Mouse (Mus musculus): ENCODE measurements around the gene Fbxl2. TPM values are rescaled to one million over a fixed set of nuclear protein-coding genes. Genes with fewer than 3 reads are reported as not detected.

Gene Fbxl2
- 1 to 10 TPM; 1.3 to 4.1 TPM for polyA plus RNA-seq (2017; shearing (Covaris generic))

DNA sequence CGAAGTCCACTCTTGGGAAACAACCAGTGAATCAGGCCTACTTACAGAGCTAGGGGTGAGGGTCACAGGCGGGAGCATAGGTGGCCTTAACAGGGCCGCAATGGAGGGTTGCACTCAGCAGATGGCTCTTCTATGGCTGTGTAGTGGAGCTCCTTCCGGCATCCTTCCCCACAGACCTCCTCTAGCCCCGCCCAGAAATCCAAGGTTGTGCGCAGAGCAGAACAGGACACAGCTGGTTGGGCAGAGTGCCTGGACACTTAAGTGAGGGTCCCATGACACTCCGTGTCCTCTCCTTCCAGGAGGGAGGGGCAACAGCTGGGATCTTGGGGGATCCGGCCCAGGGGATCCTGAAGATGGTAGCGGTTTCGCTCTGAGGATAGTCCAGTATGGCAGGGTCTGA lies at the start of gene Fbxl2:
Gene Fbxl2 (minus strand): TSS at position 164 of the 400 bp plus-strand sequence.

DNA sequence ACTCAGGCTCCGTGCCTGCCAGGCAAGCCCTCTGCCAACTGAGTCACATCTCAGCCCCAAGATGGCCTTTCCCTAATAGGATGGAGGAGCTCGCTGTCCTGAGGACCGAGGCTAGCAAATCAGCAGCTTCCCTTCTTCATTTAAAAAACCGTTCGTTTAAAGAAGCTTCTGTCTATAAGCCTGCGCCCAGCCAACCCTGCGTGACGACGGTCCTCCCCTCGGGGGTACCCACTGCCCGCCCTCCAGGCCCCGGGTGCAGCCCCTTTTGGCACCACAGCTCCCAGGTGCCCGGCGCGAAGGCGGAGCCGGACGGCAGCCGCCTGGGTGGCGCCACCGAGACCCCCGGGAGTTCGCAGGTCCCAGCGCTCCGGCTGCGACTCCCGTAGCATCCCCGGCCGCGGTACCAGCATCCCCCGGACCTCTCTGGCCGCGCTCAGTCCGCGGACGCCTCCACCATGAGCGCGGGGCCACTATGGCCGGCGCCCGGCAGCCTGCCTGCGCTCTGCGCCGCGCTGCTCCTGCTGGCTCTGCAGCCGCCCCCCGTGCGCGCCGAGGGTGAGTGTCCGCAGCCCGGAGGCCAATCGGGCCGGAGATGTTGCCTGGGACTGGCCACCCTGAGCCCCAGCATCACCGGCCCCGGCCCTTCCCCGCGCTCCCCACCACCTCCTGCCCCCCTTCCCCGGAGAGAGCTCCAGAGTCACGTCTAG lies 11.3 kb upstream of the Fbxl2 start, which contains the start of gene Susd5:
Gene Susd5 (plus strand): TSS at position 51 of the 707 bp plus-strand sequence.

GRCm38 (mm10) chr9:113930534-113931374 lies 115.2 kb downstream of the Fbxl2 start, which contains the start of gene Ubp1:
Gene Ubp1 (plus strand): TSS chr9:113930934.

Other genes starting within 250 kb of the Fbxl2 start
- gene Ubp1, start 115.3 kb downstream of the Fbxl2 start, polyA plus RNA-seq (2017; shearing (Covaris generic)) = 10 to 100 TPM; 66.4 to 68.0 TPM
- not detected for gene Susd5, start 10.9 kb upstream of the Fbxl2 start, polyA plus RNA-seq (2017; shearing (Covaris generic))

All from activated CD4-positive, CD25-positive, alpha-beta regulatory T cell (primary cell).